Mouse (Mus musculus) embryonic facial prominence, embryonic 14.5 days (tissue): Measurements from ENCODE around the gene Rgs7. TPM values are rescaled to one million over a fixed set of nuclear protein-coding genes. Genes with fewer than 3 reads are reported as not detected.

ENCODE experiments used
- ATAC-seq: fragments of 200-750 bp; cut with Nextera tagmentation; 2 replicates; pipeline ENCODE4 v1.8.0; 2017; ENCODE audit warnings: low read depth, moderate number of reproducible peaks, moderate TSS enrichment
- DNase-seq: peaks from one replicate; pipeline ENCODE4 v3.0.0-alpha.2; 2015; ENCODE audit warnings: low spot score
- H3K27ac ChIP-seq: fragments of 300-500 bp; sonication (generic); replicated peaks from 2 replicates; pipeline ENCODE4 v1.5.1; 2014; ENCODE audit warnings: low read depth, mild to moderate bottlenecking, low read length, moderate library complexity
- H3K27me3 ChIP-seq: fragments of 300-500 bp; sonication (generic); replicated peaks from 2 replicates; pipeline ENCODE4 v1.6.1; 2014; ENCODE audit warnings: low read length; ENCODE audit not compliant: control insufficient read depth, insufficient read depth
- H3K36me3 ChIP-seq: fragments of 300-500 bp; sonication (generic); 2 replicates; pipeline ENCODE4 v1.6.1; 2014; ENCODE audit warnings: low read length, mixed read lengths; ENCODE audit not compliant: control insufficient read depth, insufficient read depth
- H3K4me1 ChIP-seq: fragments of 300-500 bp; sonication (generic); 2 replicates; pipeline ENCODE4 v1.6.1; 2014; ENCODE audit warnings: antibody characterized with exemption, low read length; ENCODE audit not compliant: control insufficient read depth, insufficient read depth
- H3K4me2 ChIP-seq: fragments of 300-500 bp; sonication (generic); 2 replicates; pipeline ENCODE4 v1.6.1; 2014; ENCODE audit warnings: low read depth, mild to moderate bottlenecking, low read length, moderate library complexity, mixed read lengths
- H3K4me3 ChIP-seq: fragments of 300-500 bp; sonication (generic); 2 replicates; pipeline ENCODE4 v1.5.1; 2014; ENCODE audit warnings: low read depth, mild to moderate bottlenecking, low read length
- H3K9ac ChIP-seq: fragments of 300-500 bp; sonication (generic); 2 replicates; pipeline ENCODE4 v1.6.1; 2014; ENCODE audit warnings: low read depth, mild to moderate bottlenecking, low read length, moderate library complexity, mixed read lengths
- H3K9me3 ChIP-seq: fragments of 300-500 bp; sonication (generic); 2 replicates; pipeline ENCODE4 v1.6.1; 2016; ENCODE audit warnings: low read length; ENCODE audit not compliant: control insufficient read depth
- WGBS: fragments of 180-500 bp; shearing (Covaris S2); extraction: QIAGEN DNeasy Blood & Tissue Kit; methylation state at CpG from one replicate; pipeline ENCODE4 v1.1.7; 2014; 5-methylcytosine and 5-hydroxymethylcytosine counted together
- polyA plus RNA-seq: library from polyadenylated mRNA; unstranded; fragments of >200 nt; fragmentation: Nextera tagmentation; extraction: Ambion mirVana; gene quantifications from 2 replicates; pipeline ENCODE4 v1.2.1, GENCODE M21; 2014

Rgs7 gene
- polyA plus RNA-seq, 1 experiment from 2014 or later, result 2.9 TPM

- Histone ChIP-seq H3K9me3 (no peaks in the 10 kb centered on the region), H3K9ac (no peak overlapping the region), H3K4me2 (no peak overlapping the region), H3K4me1 (peaks cover 6% of the 10 kb centered on the region), H3K4me3 (no peak overlapping the region), H3K27ac (0 out of 2 replicates have a peak overlapping the region, but pooled peaks have one; percentile 25), H3K27me3 (no peaks in the 10 kb centered on the region), H3K36me3 (no peaks in the 10 kb centered on the region)
- ATAC-seq (no peak), DNase-seq (peak; percentile 8)
- 41% methylated on average over 6 of the region's 6 CpGs for WGBS
Observed at GRCm38 (mm10) chr1:175032015-175032414, 460.3 kb downstream of the Rgs7 start.

GRCm38 (mm10) chr1:175028716-175029204, 463.5 kb downstream of the Rgs7 start:
- ATAC-seq (peak; percentile 62; the same call in 1 of the 2 replicates), DNase-seq (peak; percentile 67)
- Histone ChIP-seq H3K4me3 (no peak overlapping the region), H3K27me3 (no peaks in the 10 kb centered on the region), H3K36me3 (no peaks in the 10 kb centered on the region), H3K4me2 (peak overlapping the region; percentile 19; the same call in 1 of the 2 replicates), H3K9me3 (no peaks in the 10 kb centered on the region), H3K4me1 (peaks cover 6% of the 10 kb centered on the region), H3K9ac (no peak overlapping the region), H3K27ac (no peak overlapping the region)
- 14% methylated on average over 9 of the region's 9 CpGs for WGBS

GRCm38 (mm10) chr1:175028267-175028666, 464.0 kb downstream of the Rgs7 start:
- ATAC-seq, result no peak
- WGBS, result 8% methylated on average over 4 of the region's 4 CpGs

GRCm38 (mm10) chr1:175025781-175026309, 466.5 kb downstream of the Rgs7 start:
- Histone ChIP-seq H3K27me3 (no peaks in the 10 kb centered on the region), H3K4me1 (peaks cover 6% of the 10 kb centered on the region), H3K27ac (no peak overlapping the region), H3K36me3 (no peaks in the 10 kb centered on the region), H3K4me2 (no peak overlapping the region), H3K9me3 (no peaks in the 10 kb centered on the region), H3K4me3 (no peak overlapping the region), H3K9ac (no peak overlapping the region)
- 37% methylated on average over 7 of the region's 7 CpGs for WGBS
- ATAC-seq (no peak), DNase-seq (peak; percentile 49)

More at GRCm38 (mm10) chr1:175028267-175028666, 464.0 kb downstream of the Rgs7 start:
- Histone ChIP-seq H3K4me3 (no peak overlapping the region), H3K27ac (no peak overlapping the region), H3K4me2 (peak overlapping the region; percentile 19; the same call in 1 of the 2 replicates), H3K9me3 (no peaks in the 10 kb centered on the region), H3K9ac (no peak overlapping the region), H3K4me1 (peaks cover 6% of the 10 kb centered on the region), H3K27me3 (no peaks in the 10 kb centered on the region), H3K36me3 (no peaks in the 10 kb centered on the region)
- no peak for DNase-seq

- peaks cover 6% of the 10 kb centered on the region for H3K4me1 ChIP-seq
- ATAC-seq, result no peak
- H3K4me3 ChIP-seq, result no peak overlapping the region
Observed at GRCm38 (mm10) chr1:175024136-175024535, 468.2 kb downstream of the Rgs7 start.

More at GRCm38 (mm10) chr1:175024136-175024535, 468.2 kb downstream of the Rgs7 start:
- Histone ChIP-seq H3K9ac (no peak overlapping the region), H3K27me3 (no peaks in the 10 kb centered on the region), H3K9me3 (no peaks in the 10 kb centered on the region), H3K4me2 (no peak overlapping the region), H3K36me3 (no peaks in the 10 kb centered on the region), H3K27ac (no peak overlapping the region)
- WGBS, result 65% methylated on average over 1 of the region's 1 CpGs
- DNase-seq, result no peak

Other genes starting within 250 kb of the Rgs7 start
- gene Kmo, start 127.9 kb upstream of the Rgs7 start, polyA plus RNA-seq, result 0.19 and 0.42 TPM in 2 replicates
- 122 and 123 TPM in 2 replicates for gene Fh1, start 133.1 kb upstream of the Rgs7 start, polyA plus RNA-seq
- gene Opn3, start 200.3 kb upstream of the Rgs7 start, polyA plus RNA-seq, result 5.2 TPM in 2 replicates
- gene Chml, start 200.4 kb upstream of the Rgs7 start, polyA plus RNA-seq, result 2.3 and 3.0 TPM in 2 replicates
- gene Wdr64, start 206.1 kb upstream of the Rgs7 start, polyA plus RNA-seq, result not detected in 2 replicates